Mouse (Mus musculus) adrenal gland, postnatal 25 days (tissue): ENCODE data around the gene Runx3. TPM values are rescaled to one million over a fixed set of nuclear protein-coding genes. Genes with fewer than 3 reads are reported as not detected.
A peak's percentile ranks its signal among the peaks of the same experiment; 100 is the strongest.

Experiments used
- DNase-seq: peaks from one replicate; pipeline ENCODE4 v3.0.0; 2021; ENCODE audit warnings: mixed read lengths
- total RNA-seq: library from RNA; stranded (reverse); gene quantifications from 2 replicates; pipeline ENCODE4 v1.2.3, GENCODE M21; 2021

Runx3 gene
- total RNA-seq, 1 experiment from 2014 or later: 1.0 TPM

- DNase-seq: no peak
Measured at GRCm38 (mm10) chr4:135114301-135114700, 6.2 kb upstream of the Runx3 start.

- no peak for DNase-seq
Measured at GRCm38 (mm10) chr4:135115426-135116170, 4.9 kb upstream of the Runx3 start.

DNA sequence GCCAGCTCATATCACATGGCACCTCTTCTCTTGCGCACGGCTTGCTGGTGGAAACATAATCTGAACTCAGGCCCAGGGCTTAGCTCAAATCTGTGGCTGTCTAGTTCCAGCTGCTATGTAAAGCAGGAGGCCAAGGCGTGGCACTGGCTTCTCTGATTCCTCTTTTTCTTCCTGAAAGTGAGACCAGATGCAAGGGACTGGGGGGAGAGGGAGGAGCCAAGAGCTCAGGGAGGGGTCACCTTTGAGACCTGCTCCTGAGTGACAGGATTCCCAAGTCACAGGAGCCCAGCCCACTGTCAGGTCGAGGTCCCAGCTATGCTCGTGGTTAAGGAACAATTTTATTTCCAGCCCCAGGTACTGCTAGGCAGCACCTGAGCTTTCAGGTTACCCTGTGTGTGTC is 4.1 kb upstream of the Runx3 start:
- DNase-seq: no peak

DNA sequence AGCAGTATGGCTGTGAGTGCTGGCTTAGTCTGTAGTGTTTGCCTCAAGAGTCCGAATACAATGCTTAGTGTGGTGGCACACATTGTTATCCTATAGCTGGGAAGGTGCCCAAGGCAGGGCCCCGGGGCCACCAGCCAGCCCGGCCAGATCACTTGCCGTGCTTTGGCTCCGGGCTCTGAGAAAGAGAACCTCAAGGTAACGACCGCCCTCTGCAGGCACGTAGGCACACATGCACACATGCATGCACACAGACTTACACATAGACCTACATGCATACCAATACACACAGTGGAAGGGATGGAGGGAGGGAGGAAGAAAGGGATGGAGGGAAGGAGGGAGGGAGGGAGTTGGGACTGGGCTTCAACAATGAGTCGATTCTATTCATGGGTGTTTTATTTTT is 2.6 kb upstream of the Runx3 start:
- no peak for DNase-seq

DNA sequence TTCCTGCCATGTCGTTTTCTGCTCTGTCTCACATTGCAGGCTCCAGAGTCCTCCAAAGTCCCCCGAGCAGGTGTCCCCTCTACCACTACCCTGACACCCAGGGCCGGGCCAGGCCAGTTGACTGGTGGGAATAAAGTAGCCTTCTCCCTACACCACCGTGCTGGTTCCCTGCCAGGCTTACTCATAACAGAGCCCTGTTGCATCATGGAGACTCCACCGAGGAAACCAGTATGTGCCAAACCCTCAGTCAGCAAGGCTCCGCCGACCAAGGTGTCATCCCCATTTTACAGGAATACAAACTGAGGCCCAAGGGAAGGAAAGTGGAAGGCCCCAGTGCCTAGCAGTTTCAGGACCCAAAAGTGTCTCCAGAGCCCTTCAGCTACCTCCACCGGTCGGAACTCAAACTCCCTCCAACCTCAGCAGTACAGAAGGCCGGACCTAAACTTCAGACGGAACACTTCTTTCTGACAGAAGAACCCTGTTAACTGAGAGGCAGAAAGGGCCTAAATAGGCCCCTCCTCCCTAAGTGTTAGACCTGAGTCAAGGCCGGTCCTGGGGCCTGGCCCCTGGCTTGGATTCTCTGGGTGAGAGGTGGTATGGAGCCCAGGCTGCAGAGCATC is 1.5 kb upstream of the Runx3 start:
- peak; percentile 69 for DNase-seq

- no peak for DNase-seq
Measured at GRCm38 (mm10) chr4:135123721-135124120, 3.3 kb downstream of the Runx3 start.

GRCm38 (mm10) chr4:135124732-135125131 is 4.3 kb downstream of the Runx3 start:
- no peak for DNase-seq

- no peak for DNase-seq
Measured at GRCm38 (mm10) chr4:135125152-135125551, 4.7 kb downstream of the Runx3 start.

DNA sequence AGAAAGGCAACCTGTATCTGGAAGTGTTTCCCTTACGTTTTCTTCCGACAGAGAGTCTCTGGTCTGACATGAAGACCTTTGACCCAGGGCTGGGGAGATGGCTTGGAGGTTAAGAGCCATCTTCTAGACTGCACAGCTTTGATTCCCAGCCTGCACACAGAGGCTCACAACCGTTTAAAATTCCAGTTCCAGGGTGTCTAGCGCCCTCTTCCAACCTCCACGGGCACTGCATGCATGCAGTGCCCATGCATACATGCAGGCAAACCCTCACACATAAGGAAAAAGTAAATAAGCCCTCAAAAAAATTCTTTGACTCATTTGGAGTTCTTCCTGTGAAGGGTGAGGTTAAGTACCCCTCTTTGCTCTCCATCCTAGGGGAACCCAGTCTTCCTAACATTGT is 5.9 kb downstream of the Runx3 start:
- no peak for DNase-seq

GRCm38 (mm10) chr4:135128841-135129520 is 8.5 kb downstream of the Runx3 start:
- DNase-seq: no peak

GRCm38 (mm10) chr4:135130156-135130555 is 9.7 kb downstream of the Runx3 start:
- no peak for DNase-seq

GRCm38 (mm10) chr4:135131145-135131544 is 10.7 kb downstream of the Runx3 start:
- no peak for DNase-seq

DNA sequence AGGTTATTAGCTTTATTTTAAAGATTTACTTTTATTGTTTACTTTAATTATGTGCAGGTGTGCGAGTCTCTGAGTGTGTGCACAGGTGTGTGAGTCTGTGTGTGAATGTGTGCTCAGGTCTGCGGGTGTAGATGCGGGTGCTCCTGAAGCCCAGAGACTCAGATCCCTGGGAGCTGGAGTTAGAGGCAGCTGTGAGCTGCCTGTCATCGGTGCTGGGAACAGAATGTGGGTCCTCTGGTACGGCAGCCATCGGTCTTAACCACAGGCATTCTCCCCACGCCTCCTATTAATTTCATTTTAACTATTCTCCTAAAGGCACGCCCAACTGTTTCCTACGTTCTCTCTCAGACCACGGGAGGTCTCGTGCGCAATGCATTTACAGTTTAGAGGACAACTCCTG is 12.3 kb downstream of the Runx3 start:
- no peak for DNase-seq

DNA sequence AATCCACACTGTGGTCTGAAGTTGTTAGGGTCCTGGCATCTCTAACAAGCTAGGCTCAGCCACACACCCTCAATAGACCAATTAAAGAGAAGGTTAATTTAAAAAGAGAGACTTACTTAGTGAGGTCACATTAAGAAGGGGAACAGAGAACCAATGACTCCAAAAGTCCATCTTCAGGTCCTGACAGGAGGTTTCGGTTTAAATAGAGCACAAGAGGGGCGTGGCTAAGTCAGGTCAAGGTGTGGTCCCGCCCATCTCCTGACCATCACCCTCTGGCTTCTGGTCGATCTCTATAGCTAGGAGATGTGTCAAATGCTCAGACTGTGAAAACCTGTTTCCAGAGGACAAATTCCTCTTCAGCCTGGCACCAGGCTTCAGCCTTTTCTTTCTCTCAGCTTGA is 13.3 kb downstream of the Runx3 start:
- no peak for DNase-seq

DNA sequence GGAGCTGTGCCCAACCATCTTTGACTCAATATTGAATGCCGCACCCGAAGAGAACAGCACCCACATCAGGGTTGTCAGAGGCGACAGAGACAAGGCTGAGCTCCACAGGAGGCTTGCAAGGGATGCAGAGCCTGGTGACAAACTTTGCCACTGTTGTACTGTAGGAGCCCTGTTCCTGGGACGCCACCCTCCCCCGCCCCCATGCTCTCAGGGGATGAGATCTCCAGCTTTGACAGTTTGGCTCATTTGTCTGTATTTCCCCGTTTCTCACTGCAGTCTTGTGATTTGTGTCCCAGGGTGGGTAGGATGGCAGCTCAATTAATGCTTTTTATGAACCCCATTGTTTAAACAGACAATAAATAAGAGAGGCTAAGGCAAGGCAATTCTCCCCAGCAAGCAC is 14.9 kb downstream of the Runx3 start:
- no peak for DNase-seq

- no peak for DNase-seq
Measured at GRCm38 (mm10) chr4:135136202-135136601, 15.8 kb downstream of the Runx3 start.

DNA sequence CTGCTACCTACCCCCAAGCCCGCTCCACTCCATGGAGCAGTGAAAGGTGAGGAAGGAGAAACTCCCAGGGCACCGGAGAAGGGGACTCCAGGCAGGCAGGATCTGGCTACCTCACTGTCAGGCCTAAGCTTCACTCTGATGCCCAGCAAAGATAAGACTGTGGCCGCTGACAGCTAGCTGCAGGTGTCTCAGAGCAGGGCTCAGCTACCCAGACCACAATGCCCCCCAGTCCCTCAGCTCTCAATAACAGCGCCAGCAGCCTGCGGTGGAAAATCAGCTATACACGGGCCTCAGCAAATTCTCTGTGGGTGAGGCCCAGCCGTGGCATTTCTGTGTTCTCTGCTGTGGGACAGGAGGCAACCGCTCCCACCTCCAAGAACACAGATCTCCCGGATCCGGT is 16.2 kb downstream of the Runx3 start:
- no peak for DNase-seq

DNA sequence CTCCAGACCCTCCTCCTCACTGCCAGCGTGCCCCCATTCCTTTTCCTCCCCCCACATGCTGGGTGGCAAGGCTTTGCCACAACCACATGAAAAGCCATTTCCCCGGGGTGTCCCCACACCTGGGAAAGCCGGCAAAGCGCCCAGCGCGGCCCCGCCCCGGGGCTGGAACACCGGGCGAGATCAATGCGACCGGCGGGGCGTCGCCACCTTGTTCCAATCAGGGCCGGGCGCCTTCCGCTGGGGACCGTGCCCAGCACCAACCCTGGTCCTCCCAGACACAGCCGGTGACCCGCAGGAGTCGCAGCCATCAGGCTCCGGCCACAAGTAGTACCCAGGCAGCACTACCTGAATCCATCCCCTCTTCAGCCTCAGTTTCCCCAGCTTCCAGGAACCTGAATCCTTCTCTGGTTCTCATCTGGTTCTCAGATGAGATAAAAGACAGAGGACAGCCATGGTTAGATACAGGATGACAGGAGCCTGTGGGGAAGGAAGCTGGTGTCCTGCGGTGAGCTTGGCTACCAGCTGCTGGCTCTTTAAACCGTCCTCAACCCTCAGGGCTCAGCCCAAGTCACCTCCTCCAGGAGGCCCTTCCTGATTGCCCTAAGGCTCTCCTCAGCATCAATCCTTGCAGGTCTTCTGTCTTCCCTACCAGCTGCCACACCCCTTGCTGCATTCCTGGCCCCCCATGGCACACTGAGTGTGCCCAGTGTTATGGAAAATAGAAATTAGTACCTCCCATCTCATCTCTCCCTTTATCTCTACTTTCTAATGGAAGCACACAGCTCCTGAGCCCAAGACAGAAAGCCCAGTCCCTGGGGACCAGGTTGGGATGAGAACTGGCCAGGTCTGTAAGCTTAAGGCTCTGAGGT is 20.4 kb downstream of the Runx3 start:
- no peak for DNase-seq

DNA sequence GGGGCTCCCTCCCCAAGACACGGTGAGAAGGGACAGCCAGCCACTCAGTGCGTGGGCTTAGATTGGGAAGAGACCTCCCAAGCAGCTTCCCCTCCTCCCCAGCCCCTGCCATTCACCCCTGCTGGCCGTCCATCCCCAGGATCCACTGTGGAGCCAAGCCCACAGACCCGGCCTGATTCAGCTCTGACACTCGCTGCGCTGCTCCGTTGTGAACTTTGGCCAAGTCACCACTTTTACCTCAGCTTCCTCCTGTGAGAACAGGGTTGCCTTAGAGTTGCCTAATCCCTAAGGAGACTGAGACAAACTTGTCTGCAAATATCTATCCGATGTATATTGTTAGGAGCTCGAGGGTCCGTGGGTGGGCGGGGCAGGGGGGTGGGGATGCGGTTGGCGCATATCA is 21.3 kb downstream of the Runx3 start:
- no peak for DNase-seq

DNA sequence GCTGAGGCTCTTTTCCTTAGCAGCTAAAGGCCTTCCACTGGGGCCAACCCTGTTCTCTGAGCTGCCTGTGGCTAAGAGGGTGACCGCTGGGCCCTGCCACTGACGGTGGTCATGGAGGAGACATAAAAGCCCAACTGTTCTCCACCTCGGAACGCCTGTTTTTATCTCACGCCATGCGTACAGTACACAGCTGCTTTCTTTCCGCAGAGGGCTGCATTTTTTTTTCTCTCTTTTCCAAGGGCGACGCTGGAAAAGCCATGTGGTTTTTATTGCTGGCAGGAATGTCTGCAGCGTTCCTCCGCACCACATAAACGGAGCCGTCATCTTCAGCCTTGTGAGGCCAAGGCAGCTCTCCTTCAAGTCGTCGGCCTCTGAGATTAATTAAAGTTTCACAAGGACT is 26.3 kb downstream of the Runx3 start:
- DNase-seq: no peak

- DNase-seq: no peak
Measured at GRCm38 (mm10) chr4:135148660-135149059, 28.2 kb downstream of the Runx3 start.

DNA sequence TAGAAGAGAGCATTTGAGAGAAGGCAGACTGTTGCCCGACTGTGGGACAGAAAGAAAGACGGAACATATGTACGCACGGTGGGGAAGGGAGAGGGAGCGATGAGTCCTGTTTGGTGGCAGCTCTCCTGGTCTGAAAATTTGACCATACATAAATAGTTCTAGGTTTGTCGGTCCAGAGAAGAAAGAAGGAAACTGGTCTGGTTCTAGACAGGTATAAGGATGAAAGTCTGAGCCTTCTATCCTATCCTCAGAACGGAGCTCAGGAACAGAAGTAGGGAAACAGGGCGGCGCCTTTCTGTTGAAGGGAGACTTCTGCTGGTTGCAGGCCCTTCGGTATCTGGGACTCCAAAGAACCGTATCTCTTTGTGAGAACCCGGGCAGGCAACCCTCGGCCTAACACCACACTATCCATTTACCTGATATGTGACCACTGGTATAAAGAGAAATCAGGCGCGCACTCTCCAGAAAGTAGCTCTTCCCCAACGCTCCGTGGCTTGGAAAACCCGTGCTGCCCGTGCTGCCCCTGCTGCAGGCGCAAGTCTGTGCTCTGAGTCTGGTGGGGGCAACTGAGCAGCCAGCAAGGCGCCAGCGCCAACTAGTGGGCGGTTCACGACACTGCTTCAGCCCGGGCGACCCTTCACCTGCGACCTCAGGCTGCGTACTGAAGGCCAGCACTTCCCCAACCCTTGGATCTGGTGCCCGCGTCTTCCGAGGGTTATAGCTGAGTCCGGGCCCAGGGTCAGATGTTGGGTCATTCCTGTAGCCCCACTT is 29.8 kb downstream of the Runx3 start:
- DNase-seq: peak; percentile 68
